Mouse (Mus musculus) lung, embryonic 15.5 days (tissue): ENCODE results near the gene Sept5. TPM values are rescaled to one million over a fixed set of nuclear protein-coding genes. Genes with fewer than 3 reads are reported as not detected.

Source experiments
- ATAC-seq: fragments of 200-750 bp; cut with Nextera tagmentation; 2 replicates; pipeline ENCODE4 v1.8.0; 2017; ENCODE audit warnings: moderate number of reproducible peaks, borderline replicate concordance; ENCODE audit not compliant: low FRiP score, low TSS enrichment; ENCODE audit errors: extremely low read depth
- H3K27ac ChIP-seq: fragments of 300-500 bp; sonication (generic); 2 replicates; pipeline ENCODE4 v1.5.1; 2015; ENCODE audit warnings: moderate library complexity, mild to moderate bottlenecking, inconsistent platforms
- H3K27me3 ChIP-seq: fragments of 300-500 bp; sonication (generic); 2 replicates; pipeline ENCODE4 v1.6.1; 2015; ENCODE audit warnings: inconsistent platforms
- H3K36me3 ChIP-seq: fragments of 300-500 bp; sonication (generic); 2 replicates; pipeline ENCODE4 v1.6.1; 2015; ENCODE audit warnings: inconsistent platforms
- H3K4me1 ChIP-seq: fragments of 300-500 bp; sonication (generic); 2 replicates; pipeline ENCODE4 v1.6.1; 2015; ENCODE audit warnings: inconsistent platforms
- H3K4me2 ChIP-seq: fragments of 300-500 bp; sonication (generic); 2 replicates; pipeline ENCODE4 v1.6.1; 2015; ENCODE audit warnings: inconsistent platforms, mild to moderate bottlenecking, moderate library complexity
- H3K4me3 ChIP-seq: fragments of 300-500 bp; sonication (generic); 2 replicates; pipeline ENCODE4 v1.5.1; 2015; ENCODE audit warnings: mild to moderate bottlenecking, inconsistent platforms
- H3K9ac ChIP-seq: fragments of 300-500 bp; sonication (generic); 2 replicates; pipeline ENCODE4 v1.6.1; 2015; ENCODE audit warnings: inconsistent platforms
- H3K9me3 ChIP-seq: fragments of 300-500 bp; sonication (generic); 2 replicates; pipeline ENCODE4 v1.6.1; 2016; ENCODE audit warnings: inconsistent platforms
- WGBS: fragments of 180-500 bp; shearing (Covaris S2); methylation state at CpG from one replicate; pipeline ENCODE4 v1.1.7; 2015; 5-methylcytosine and 5-hydroxymethylcytosine counted together
- polyA plus RNA-seq: library from polyadenylated mRNA; unstranded; fragments of >200 nt; fragmentation: Nextera tagmentation; extraction: Ambion mirVana; gene quantifications from 2 replicates; pipeline ENCODE4 v1.2.1, GENCODE M21; 2015

The Sept5 gene
- polyA plus RNA-seq: 20.2 and 20.9 TPM in 2 replicates

DNA sequence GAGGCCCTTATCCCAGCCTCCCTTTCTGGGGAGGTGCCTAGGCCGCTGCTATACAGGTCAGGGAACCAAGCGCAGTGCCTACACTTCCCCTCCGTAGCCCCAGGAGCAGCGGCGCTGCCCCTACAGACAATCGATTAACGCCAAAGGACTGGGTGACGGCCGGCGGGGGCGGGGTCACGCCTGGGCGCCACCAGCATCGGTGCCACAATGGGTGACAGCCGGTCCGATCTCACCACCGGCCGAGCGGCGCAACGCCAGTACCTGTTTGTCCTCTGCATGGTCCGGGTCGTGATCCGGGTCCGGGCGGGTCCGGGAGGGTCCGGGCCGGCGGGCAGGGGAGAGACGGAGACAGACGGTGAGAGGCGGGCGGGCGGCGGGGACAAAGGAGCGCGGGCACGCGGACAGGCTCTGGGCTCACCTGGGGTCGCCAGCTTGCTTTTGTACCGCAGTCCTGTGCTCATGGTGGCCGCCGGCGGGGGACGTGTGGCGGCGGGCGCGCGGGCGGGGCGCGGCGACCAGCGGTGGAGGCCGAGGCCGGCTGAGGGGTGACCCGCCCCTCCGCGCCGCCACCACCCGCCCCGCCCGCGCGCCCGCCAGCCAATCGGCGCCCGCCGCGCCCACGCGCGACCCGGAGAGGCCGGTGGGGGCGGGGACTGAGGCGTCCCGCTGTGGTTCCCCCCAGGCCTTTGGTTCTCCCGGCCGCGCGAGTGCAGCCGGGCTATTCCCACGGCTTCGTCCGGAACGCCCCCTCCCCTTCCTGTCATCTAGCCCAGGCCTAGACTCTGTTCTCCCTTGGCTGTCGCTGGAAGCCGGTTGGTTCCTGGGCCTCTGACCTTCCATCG, at the start of gene Sept5:
Gene Sept5 (minus strand): TSS at position 565 of the 842 bp plus-strand sequence.
- peak within 1 kb of the TSS; percentile 69 for H3K9ac ChIP-seq
- ATAC-seq: peak; percentile 43; the same call in 1 of the 2 replicates
- H3K4me3 ChIP-seq: peak within 1 kb of the TSS; percentile 76
- WGBS: under 1% methylated on average over 61 of the region's 93 CpGs
- H3K27ac ChIP-seq: no peak within 1 kb of the TSS
- peak within 1 kb of the TSS; percentile 95 for H3K4me2 ChIP-seq
- peaks cover 35% of the 10 kb centered on the region for H3K4me1 ChIP-seq
- no peaks in the 10 kb centered on the region for H3K36me3 ChIP-seq
- peaks cover 36% of the 10 kb centered on the region for H3K27me3 ChIP-seq
- H3K9me3 ChIP-seq: no peaks in the 10 kb centered on the region

DNA sequence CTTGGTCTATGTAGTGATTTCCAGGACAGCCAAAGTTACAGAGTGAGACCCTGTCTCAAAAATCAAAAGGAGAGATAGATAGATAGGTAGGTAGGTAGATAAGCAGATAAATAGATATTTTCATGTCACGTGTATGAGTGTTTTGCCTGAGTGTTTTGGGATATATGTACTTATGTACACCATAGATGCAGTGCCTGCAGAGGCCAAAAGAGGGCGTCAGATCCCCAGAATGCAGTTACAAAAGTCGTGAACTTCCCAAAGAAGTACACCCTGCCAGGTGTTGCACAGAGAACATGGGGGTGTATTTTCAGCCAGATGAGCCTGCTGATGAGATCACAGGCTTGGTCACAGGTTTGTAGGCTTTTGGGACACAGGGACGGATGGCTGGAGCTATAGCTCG, 49.4 kb upstream of the Sept5 start:
- Histone ChIP-seq H3K27me3 (no peaks in the 10 kb centered on the region), H3K4me3 (no peak overlapping the region), H3K9ac (no peak overlapping the region), H3K4me2 (no peak overlapping the region), H3K27ac (no peak overlapping the region), H3K4me1 (0 out of 2 replicates have a peak, but pooled peaks cover 2% of the 10 kb centered on the region), H3K36me3 (no peaks in the 10 kb centered on the region), H3K9me3 (no peaks in the 10 kb centered on the region)
- 49% methylated on average over 5 of the region's 5 CpGs for WGBS
- ATAC-seq: no peak

DNA sequence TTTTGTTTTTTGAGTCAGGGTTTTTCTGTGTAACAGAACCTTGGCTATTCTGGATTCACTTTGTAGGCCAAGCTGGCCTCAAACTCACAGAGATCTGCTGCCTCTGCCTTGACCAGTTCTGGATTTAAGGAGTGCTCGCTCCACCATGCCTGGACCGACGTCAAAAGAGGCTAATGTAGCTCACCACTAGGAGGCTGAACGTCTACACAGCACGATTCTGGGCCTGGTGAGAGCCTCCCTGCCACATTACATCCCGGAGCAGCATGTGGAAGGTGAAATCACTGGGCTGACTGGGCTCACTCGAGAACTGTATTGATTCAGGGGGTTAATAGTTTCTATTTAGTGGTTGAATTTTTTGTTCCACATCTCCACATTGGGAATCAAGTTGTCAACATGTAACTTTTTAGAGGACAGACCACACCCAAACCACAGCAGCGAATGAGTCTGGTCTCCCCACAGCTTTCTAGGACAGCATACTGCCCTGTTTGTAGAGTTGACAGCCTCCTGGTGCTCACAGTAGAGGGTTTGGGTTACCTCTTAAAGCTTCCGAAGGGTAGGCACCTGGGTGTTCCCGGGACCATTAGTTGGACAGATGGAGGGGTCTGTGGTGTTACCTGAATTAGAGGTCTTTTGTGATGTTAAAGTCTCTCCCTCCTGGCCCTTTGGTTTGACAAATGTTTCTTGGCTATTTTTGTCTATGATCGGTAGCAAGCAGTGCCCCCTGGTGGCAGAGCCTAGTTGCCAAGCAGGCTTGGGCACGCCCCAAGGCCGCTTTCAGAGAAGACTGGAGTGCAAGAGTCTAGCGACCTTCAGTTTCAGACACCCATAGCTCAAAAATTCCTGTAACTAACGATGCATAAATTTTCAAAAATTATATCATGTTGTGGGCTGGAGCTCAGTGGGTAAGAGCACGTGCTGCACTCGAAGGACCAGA, 48.3 kb upstream of the Sept5 start:
- Histone ChIP-seq H3K9ac (no peak overlapping the region), H3K36me3 (no peaks in the 10 kb centered on the region), H3K4me3 (no peak overlapping the region), H3K27ac (no peak overlapping the region), H3K4me2 (no peak overlapping the region), H3K27me3 (no peaks in the 10 kb centered on the region), H3K9me3 (no peaks in the 10 kb centered on the region), H3K4me1 (no peaks in the 10 kb centered on the region)
- no peak for ATAC-seq
- WGBS: 35% methylated on average over 17 of the region's 17 CpGs

DNA sequence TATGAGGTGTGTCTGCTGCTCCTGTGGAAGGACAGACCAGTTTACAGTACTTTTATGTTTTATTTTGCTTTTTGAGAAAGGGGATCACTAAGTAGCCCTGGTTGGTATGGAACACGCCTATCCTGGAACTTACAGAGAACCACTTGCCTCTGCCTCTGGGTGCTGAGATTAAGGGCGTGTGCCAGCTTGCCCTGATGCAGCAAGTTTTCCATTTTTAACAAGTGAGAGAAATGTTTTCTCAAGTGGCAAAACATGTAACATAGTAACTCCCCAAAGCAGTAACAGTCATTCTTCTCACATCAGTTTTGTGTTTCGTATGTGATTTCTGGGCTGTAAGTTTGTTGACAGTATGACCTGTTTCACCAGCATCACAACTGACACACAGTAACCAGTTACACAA, 43.3 kb upstream of the Sept5 start:
- ATAC-seq: no peak
- H3K27me3 ChIP-seq: no peaks in the 10 kb centered on the region
- no peaks in the 10 kb centered on the region for H3K36me3 ChIP-seq
- no peak overlapping the region for H3K27ac ChIP-seq
- WGBS: 72% methylated on average over 3 of the region's 3 CpGs
- H3K4me1 ChIP-seq: no peaks in the 10 kb centered on the region
- H3K9me3 ChIP-seq: no peaks in the 10 kb centered on the region
- no peak overlapping the region for H3K9ac ChIP-seq
- no peak overlapping the region for H3K4me2 ChIP-seq
- no peak overlapping the region for H3K4me3 ChIP-seq

DNA sequence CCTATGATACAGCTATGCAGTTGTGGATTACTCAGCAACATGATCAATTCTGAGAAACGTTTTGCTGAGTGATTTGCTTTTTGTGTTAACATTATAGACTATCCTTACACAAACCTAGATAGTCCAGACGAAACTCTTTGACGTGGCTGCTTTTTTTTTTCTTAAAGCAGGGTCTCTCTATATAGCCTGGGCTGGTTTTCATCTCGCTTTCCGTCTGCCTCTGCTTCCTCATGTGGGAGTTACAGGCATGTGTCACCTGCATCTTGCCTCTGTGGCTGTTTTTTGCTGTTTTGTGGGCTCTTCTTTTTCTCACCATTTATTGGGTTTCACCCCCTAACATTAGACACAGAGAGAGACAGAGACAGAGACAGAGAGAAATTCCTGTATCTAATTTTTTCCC, 42.3 kb upstream of the Sept5 start:
- Histone ChIP-seq H3K27me3 (no peaks in the 10 kb centered on the region), H3K4me3 (no peak overlapping the region), H3K36me3 (no peaks in the 10 kb centered on the region), H3K9me3 (no peaks in the 10 kb centered on the region), H3K9ac (no peak overlapping the region), H3K4me1 (no peaks in the 10 kb centered on the region), H3K27ac (no peak overlapping the region), H3K4me2 (no peak overlapping the region)
- WGBS: 39% methylated on average over 5 of the region's 5 CpGs
- no peak for ATAC-seq

DNA sequence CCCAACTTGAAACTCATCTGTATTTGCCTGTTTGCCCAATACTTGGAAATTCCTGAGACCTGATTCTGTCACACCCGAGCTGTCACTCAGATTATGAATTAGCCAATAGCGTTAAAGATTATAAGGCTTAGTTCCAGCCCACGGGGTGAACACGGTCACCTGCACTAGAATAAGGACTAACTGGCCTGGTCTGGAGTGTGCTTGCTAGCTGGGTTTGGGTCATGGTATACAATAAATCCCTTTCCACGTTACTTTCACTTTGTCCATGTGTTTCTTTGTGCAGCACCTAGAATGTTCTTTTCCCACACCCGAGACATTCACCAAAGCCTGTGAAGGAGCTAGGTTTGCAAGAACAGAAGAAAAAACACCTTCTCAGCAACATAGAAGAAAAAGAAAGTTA, 40.2 kb upstream of the Sept5 start:
- Histone ChIP-seq H3K9me3 (no peaks in the 10 kb centered on the region), H3K36me3 (no peaks in the 10 kb centered on the region), H3K4me1 (no peaks in the 10 kb centered on the region), H3K27me3 (no peaks in the 10 kb centered on the region), H3K9ac (no peak overlapping the region), H3K4me3 (no peak overlapping the region), H3K4me2 (no peak overlapping the region), H3K27ac (no peak overlapping the region)
- no peak for ATAC-seq
- WGBS: 58% methylated on average over 6 of the region's 6 CpGs

DNA sequence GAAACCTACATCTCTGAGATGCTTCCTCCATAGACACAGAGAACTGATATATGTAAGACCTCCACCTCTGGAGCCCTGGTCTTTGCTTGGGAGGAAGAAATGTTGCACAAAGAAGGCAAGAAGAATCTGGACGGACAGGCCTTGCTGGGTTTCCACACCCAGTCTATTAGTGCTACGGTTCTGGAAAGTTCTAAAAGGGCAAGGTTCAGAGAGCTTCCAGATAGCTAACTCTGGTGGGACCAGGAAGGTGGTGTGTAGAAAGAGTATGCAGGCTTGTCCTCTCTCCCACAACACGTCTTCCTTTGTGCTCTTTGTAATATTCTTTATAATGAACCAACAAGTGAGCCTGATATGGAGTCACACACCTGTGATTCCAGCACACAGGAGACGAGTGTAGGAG, 28.8 kb upstream of the Sept5 start:
- 68% methylated on average over 4 of the region's 4 CpGs for WGBS

DNA sequence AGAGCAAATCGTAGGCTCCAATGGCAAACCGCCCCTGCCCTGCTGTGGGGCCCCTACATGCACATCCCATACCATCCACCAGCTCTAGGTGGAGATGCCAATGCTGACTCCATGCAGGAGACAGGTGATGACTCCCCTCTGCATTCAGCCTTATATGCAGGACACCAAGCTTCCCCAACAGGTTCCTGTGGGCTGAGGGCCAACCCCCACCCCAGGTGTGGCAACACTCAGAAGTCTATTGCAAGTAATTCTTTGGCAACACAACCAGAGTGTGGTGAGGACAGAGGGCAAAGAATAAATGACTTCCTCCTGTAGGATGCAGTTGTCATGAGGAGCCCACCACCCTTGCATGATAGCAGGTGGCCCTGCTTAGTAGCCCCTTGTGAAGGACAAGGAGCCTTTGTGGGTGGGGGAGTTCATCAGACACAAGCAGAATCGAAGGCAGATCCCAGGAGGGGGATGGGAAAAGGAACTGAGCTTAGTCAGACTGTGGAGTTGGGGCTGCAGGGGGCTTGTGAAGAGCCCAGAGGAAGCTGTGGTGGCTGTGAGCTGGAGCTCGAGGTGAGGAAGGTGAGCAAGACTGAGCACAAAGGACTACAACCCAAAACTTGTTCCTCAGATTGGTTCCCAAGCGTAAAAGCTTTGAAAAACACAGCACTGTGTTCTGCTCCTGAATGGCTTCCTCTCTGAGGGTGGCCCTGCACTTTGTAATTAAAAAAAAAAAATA, 25.8 kb upstream of the Sept5 start:
- Histone ChIP-seq H3K4me1 (no peaks in the 10 kb centered on the region), H3K36me3 (no peaks in the 10 kb centered on the region), H3K4me3 (no peak overlapping the region), H3K9ac (no peak overlapping the region), H3K27me3 (no peaks in the 10 kb centered on the region), H3K9me3 (no peaks in the 10 kb centered on the region), H3K4me2 (no peak overlapping the region), H3K27ac (no peak overlapping the region)
- WGBS: 60% methylated on average over 5 of the region's 5 CpGs
- ATAC-seq: no peak

More for the DNA sequence above, 28.8 kb upstream of the Sept5 start:
- no peak for ATAC-seq
- Histone ChIP-seq H3K36me3 (no peaks in the 10 kb centered on the region), H3K27me3 (no peaks in the 10 kb centered on the region), H3K4me1 (no peaks in the 10 kb centered on the region), H3K9me3 (no peaks in the 10 kb centered on the region), H3K27ac (no peak overlapping the region), H3K4me3 (no peak overlapping the region), H3K9ac (no peak overlapping the region), H3K4me2 (no peak overlapping the region)

DNA sequence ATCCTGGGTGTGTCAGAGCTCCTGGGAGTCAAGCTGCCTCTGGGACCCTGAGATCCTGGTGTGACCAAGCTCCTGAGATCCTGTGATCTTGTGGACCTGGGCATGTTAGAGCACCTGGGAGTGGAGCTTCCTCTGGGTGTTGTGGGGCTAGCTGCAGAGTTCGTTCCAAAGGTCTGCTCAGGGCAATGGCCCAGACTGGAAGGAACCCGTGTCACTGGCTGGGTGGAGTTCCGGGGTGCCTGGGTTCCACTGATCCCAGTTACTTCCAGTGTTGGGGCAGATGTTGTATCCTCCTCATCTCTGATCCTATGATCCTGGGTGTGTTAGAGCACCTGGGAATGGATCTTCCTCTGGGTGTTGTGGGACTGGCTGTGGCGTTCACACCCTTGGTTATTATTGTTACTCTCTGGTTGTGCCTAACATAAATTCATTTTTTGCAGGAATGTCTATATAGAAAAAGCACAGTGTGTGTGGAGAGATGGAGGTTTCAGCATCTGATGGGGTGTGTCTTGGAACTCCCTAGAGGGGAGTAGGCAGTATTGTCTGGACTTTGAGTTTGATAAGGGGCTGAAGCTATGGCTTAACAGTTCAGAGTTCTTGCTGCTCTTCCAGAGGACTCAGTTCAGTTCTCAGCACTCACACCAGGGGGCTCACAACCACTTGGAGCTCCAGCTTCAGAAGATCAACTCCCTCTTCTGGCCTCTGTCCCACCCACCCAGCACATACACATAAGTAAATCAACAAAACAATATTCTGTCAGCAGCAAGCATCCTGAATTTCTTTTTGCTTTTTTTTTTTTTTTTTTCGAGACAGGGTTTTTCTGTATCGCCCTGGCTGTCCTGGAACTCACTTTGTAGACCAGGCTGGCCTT, 23.8 kb upstream of the Sept5 start:
- Histone ChIP-seq H3K27me3 (no peaks in the 10 kb centered on the region), H3K27ac (no peak overlapping the region), H3K4me2 (no peak overlapping the region), H3K4me3 (no peak overlapping the region), H3K4me1 (no peaks in the 10 kb centered on the region), H3K36me3 (no peaks in the 10 kb centered on the region), H3K9ac (no peak overlapping the region), H3K9me3 (no peaks in the 10 kb centered on the region)
- no peak for ATAC-seq
- WGBS: 86% methylated on average over 6 of the region's 6 CpGs

DNA sequence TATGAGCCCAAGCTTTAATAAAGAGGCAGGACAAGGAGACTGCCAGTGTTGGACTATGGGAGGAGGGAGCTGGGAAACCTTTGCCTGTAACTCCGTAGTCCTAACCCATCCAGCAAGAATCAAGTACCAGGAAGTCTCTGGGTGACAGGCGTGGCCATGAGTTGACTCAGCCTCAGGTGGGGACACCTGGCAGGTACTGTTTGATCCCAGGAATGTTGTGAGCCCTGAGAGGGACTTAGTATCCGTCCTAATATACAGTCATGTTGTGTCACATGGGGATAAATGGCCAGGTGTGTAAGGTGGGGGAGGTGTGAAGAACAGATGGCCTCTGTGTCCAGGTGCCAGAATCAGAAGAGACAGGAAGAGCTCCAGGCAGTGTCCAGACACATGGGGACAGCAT, 19.4 kb upstream of the Sept5 start:
- no peaks in the 10 kb centered on the region for H3K4me1 ChIP-seq
- no peak for ATAC-seq
- no peaks in the 10 kb centered on the region for H3K9me3 ChIP-seq
- H3K27me3 ChIP-seq: no peaks in the 10 kb centered on the region
- H3K36me3 ChIP-seq: no peaks in the 10 kb centered on the region
- H3K27ac ChIP-seq: no peak overlapping the region
- no peak overlapping the region for H3K4me2 ChIP-seq
- H3K9ac ChIP-seq: no peak overlapping the region
- H3K4me3 ChIP-seq: no peak overlapping the region
- 53% methylated on average over 3 of the region's 3 CpGs for WGBS

DNA sequence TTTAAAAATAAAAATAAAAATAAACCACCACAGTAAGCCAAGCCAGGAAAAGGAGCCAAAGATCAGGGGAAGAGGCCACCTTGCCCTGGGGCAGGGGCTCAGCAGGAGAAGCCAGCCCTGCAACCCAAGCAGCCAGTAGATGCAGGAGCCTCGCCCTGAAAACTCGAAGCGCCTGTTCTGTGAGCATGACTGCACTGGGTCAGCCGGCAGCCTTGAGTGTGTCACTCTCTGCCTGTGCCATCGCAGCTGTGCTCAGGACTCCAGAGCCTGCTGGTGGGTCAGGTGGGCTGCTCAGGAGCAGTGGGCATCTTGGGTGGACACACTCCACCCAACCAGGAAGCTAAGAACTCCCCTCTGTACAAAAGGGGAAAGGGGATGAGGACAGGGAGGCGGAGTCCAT, 15.6 kb upstream of the Sept5 start:
- H3K27me3 ChIP-seq: no peaks in the 10 kb centered on the region
- WGBS: 55% methylated on average over 6 of the region's 6 CpGs
- no peak overlapping the region for H3K4me2 ChIP-seq
- H3K9me3 ChIP-seq: no peaks in the 10 kb centered on the region
- no peak overlapping the region for H3K9ac ChIP-seq
- no peaks in the 10 kb centered on the region for H3K36me3 ChIP-seq
- ATAC-seq: no peak
- no peaks in the 10 kb centered on the region for H3K4me1 ChIP-seq
- H3K4me3 ChIP-seq: no peak overlapping the region
- no peak overlapping the region for H3K27ac ChIP-seq
